Mouse (Mus musculus): Measurements from ENCODE around the gene Abcg2. TPM values are rescaled to one million over a fixed set of nuclear protein-coding genes. Genes with fewer than 3 reads are reported as not detected.

The Abcg2 gene
- total RNA-seq, 4 experiments from 2014 or later = 13.6 to 16.8 (median 14.9) TPM

Other genes starting within 250 kb of the Abcg2 start
- not detected for gene Vmn1r30, start 141.1 kb upstream of the Abcg2 start, total RNA-seq (2022)
- not detected for gene Vmn1r31, start 109.2 kb upstream of the Abcg2 start, total RNA-seq (2022)
- gene Herc3, start 246.9 kb downstream of the Abcg2 start, total RNA-seq (2022) = 10 to 100 TPM; 20.6 to 60.0 (median 34.2) TPM